ENCODE assay signal across 9 mouse cellular contexts in the genomic region with DNA sequence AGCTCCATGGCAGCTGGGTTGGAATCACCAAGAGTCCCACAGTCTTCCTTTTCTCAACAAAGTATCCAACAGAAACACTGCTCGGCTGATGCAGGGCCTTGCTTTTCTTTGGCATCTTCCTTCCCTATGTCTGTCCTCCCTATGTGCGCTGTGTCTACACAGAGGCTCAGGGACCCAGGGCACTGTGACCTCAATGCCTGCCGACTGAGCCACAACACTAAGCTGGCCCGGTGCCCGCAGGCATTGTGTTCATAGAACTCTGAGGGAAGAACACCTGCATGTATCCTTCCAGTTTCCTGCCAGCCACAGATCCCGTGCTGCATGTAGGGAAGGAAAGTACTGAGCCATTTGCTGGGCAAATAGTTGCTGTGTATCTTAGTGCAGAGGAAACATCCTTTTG.
DNase-seq lines count a peak whose midpoint lies in the region; ATAC-seq and TF ChIP-seq lines count a peak whose summit lies in the region.
"Had no signal": no experiment of that assay in that cellular context is flagged by ENCODE, and none has a peak within 500 bp of the region (broad histone marks: within the 10 kb centered on the region; RNA-seq: fewer than 3 reads in every experiment).

No protein-coding gene starts in this region.

- H3K27ac ChIP-seq in kidney, embryonic 14.5 days (ENCODE audit: low read depth, low read length): no peak overlapping the region
- peak overlapping the region; percentile 26; the same call in 1 of the 2 replicates for H3K27ac ChIP-seq in limb, embryonic 14.5 days (replicated peaks; ENCODE audit: low read depth, low read length)

- 0 out of 2 replicates have a peak, but pooled peaks cover 3% of the 10 kb centered on the region for H3K4me1 ChIP-seq in kidney, embryonic 14.5 days (ENCODE audit: control insufficient read depth, insufficient read depth, low read length)
- peaks cover 6% of the 10 kb centered on the region; the same call in 1 of the 2 replicates for H3K4me1 ChIP-seq in limb, embryonic 14.5 days (ENCODE audit: control insufficient read depth, insufficient read depth, low read length)

- no peak overlapping the region for H3K9ac ChIP-seq in kidney, embryonic 14.5 days (ENCODE audit: low read depth, low read length)
- H3K9ac ChIP-seq in limb, embryonic 14.5 days (ENCODE audit: low read depth, low read length, severe bottlenecking): no peak overlapping the region

- no peak overlapping the region for H3K4me3 ChIP-seq in kidney, embryonic 14.5 days (ENCODE audit: low read length)
- no peak overlapping the region for H3K4me3 ChIP-seq in limb, embryonic 14.5 days (replicated peaks; ENCODE audit: low read length)

- peak; percentile 36 for DNase-seq in kidney, adult 11 months
- DNase-seq in gastrocnemius, postnatal 14 days: peak; percentile 65
- DNase-seq in limb, embryonic 14.5 days (ENCODE audit: low spot score): no peak
- DNase-seq in thymus, postnatal 10 days (ENCODE audit: low spot score in 2 of 2): peak; percentile 63 to 68
- no peak for DNase-seq in frontal cortex, postnatal 14 days (ENCODE audit: low spot score in 2 of 2)
- DNase-seq in frontal cortex, postnatal 10 days (ENCODE audit: low spot score in 2 of 2): no peak
- no peak for DNase-seq in B cell, adult 2 months
- DNase-seq: layer of hippocampus, postnatal 36 days had no signal

- no peak for ATAC-seq in kidney, embryonic 14.5 days (ENCODE audit: low FRiP score, low TSS enrichment)
- ATAC-seq in limb, embryonic 14.5 days (ENCODE audit: low FRiP score, low read depth): no peak

- intact Hi-C loops in gastrocnemius, postnatal 14 days (cut with DNase I; ENCODE audit: low total_unique reads): no loop called here

- H3K36me3 ChIP-seq in kidney, embryonic 14.5 days (ENCODE audit: control insufficient read depth, insufficient read depth, low read length): no peaks in the 10 kb centered on the region
- H3K36me3 ChIP-seq in limb, embryonic 14.5 days (ENCODE audit: control insufficient read depth, insufficient read depth, low read length): no peaks in the 10 kb centered on the region

- H3K27me3 ChIP-seq in kidney, embryonic 14.5 days (ENCODE audit: control insufficient read depth, insufficient read depth, low read length): no peaks in the 10 kb centered on the region
- no peaks in the 10 kb centered on the region for H3K27me3 ChIP-seq in limb, embryonic 14.5 days (ENCODE audit: control insufficient read depth, insufficient read depth, low read length)

- TF ChIP-seq POLR2A in limb, embryonic 14.5 days (IDR thresholded peaks at IDR 0.05; ENCODE audit: borderline replicate concordance, extremely low read depth, insufficient read depth, insufficient read length): no peak

- no peaks in the 10 kb centered on the region for H3K9me3 ChIP-seq in kidney, embryonic 14.5 days (ENCODE audit: control insufficient read depth, low read length)
- no peaks in the 10 kb centered on the region for H3K9me3 ChIP-seq in limb, embryonic 14.5 days (ENCODE audit: control insufficient read depth, low read length)

- 71% methylated on average over 6 of the region's 6 CpGs for WGBS in kidney, embryonic 14.5 days
- 67% methylated on average over 6 of the region's 6 CpGs for WGBS in limb, embryonic 14.5 days

- no peak overlapping the region for H3K4me2 ChIP-seq in kidney, embryonic 14.5 days (replicated peaks; ENCODE audit: low read depth, low read length)
- H3K4me2 ChIP-seq in limb, embryonic 14.5 days (replicated peaks; ENCODE audit: low read depth, low read length, severe bottlenecking): no peak overlapping the region

Comparison
In these comparisons a context has a peak if more than half of its experiments do, and no peak if none do; other contexts are left out.
1. DNase-seq: peak in kidney, adult 11 months (single experiment), gastrocnemius, postnatal 14 days (single experiment) and thymus, postnatal 10 days (2 of 2); none in limb, embryonic 14.5 days (single experiment), frontal cortex, postnatal 14 days (0 of 2), frontal cortex, postnatal 10 days (0 of 2) and B cell, adult 2 months (0 of 2).